In genomic region chr10:115586246-115587231, GRCm38 (mm10) we compare ENCODE assay signal across 8 mouse cellular contexts. TPM values are rescaled to one million over a fixed set of nuclear protein-coding genes. Genes with fewer than 3 reads are reported as not detected.
A peak's percentile ranks its signal among the peaks of the same experiment; 100 is the strongest.
DNase-seq lines count a peak whose midpoint lies in the region; ATAC-seq and TF ChIP-seq lines count a peak whose summit lies in the region.

No protein-coding gene starts in this region.

- H3K4me2 ChIP-seq in heart, embryonic 14.5 days (ENCODE audit: low read length) = peak overlapping the region; percentile 97
- H3K4me2 ChIP-seq in embryonic facial prominence, embryonic 12.5 days (replicated peaks) = peak overlapping the region; percentile 88
- peak overlapping the region; percentile 85 for H3K4me2 ChIP-seq in intestine, postnatal 0 days (replicated peaks; ENCODE audit: low read depth)

- peak overlapping the region; percentile 49 to 57 for H3K4me3 ChIP-seq in heart, embryonic 14.5 days (ENCODE audit: control insufficient read depth in 1 of 2, insufficient read depth in 1 of 2, low read depth in 1 of 2, low read length in 2 of 2)
- H3K4me3 ChIP-seq in embryonic facial prominence, embryonic 12.5 days = peak overlapping the region; percentile 54
- peak overlapping the region; percentile 51 for H3K4me3 ChIP-seq in intestine, postnatal 0 days (ENCODE audit: low read depth, low read length)

- intact Hi-C loops in heart, postnatal 14 days (cut with DNase I) = no loop called here

- no peaks in the 10 kb centered on the region for H3K36me3 ChIP-seq in heart, embryonic 14.5 days (ENCODE audit: control insufficient read depth, insufficient read depth, low read length)
- no peaks in the 10 kb centered on the region for H3K36me3 ChIP-seq in embryonic facial prominence, embryonic 12.5 days
- no peaks in the 10 kb centered on the region for H3K36me3 ChIP-seq in intestine, postnatal 0 days (ENCODE audit: control insufficient read depth, insufficient read depth)

- peaks cover 59% of the 10 kb centered on the region for H3K27me3 ChIP-seq in heart, embryonic 14.5 days (ENCODE audit: control insufficient read depth, insufficient read depth, low read length)
- peaks cover 51% of the 10 kb centered on the region for H3K27me3 ChIP-seq in embryonic facial prominence, embryonic 12.5 days
- H3K27me3 ChIP-seq in intestine, postnatal 0 days (replicated peaks; ENCODE audit: control insufficient read depth, insufficient read depth, low read length) = peaks cover 19% of the 10 kb centered on the region; the same call in 1 of the 2 replicates

- no peak for TF ChIP-seq CTCF in intestine, postnatal 0 days (IDR thresholded peaks at IDR 0.05; ENCODE audit: low read depth)

- H3K4me1 ChIP-seq in heart, embryonic 14.5 days (ENCODE audit: control insufficient read depth in 2 of 2, insufficient read depth in 2 of 2, low read length in 2 of 2) = peaks cover 6 to 21% of the 10 kb centered on the region in 2 experiments
- 0 out of 2 replicates have a peak, but pooled peaks cover 13% of the 10 kb centered on the region for H3K4me1 ChIP-seq in embryonic facial prominence, embryonic 12.5 days
- no peaks in the 10 kb centered on the region; the same call in 1 of the 2 replicates for H3K4me1 ChIP-seq in intestine, postnatal 0 days (replicated peaks; ENCODE audit: control insufficient read depth, insufficient read depth, low read length)

- peak overlapping the region; percentile 21; the same call in 1 of the 2 replicates for H3K9ac ChIP-seq in heart, embryonic 14.5 days (ENCODE audit: low read length)
- H3K9ac ChIP-seq in embryonic facial prominence, embryonic 12.5 days = peak overlapping the region; percentile 41
- H3K9ac ChIP-seq in intestine, postnatal 0 days (ENCODE audit: low read depth, low read length) = no peak overlapping the region

- peak; percentile 44; the same call in 1 of the 2 replicates for ATAC-seq in heart, embryonic 14.5 days (ENCODE audit: insufficient number of reproducible peaks, insufficient read depth, low FRiP score, low read depth)
- ATAC-seq in embryonic facial prominence, embryonic 12.5 days (ENCODE audit: insufficient number of reproducible peaks, insufficient read depth, low FRiP score, low TSS enrichment) = peak; percentile 67
- peak; percentile 69 for ATAC-seq in intestine, postnatal 0 days
- ATAC-seq in megakaryocyte-erythroid progenitor cell, adult 5-6 weeks (replicated peaks; ENCODE audit: low FRiP score, low TSS enrichment, poor library complexity, severe bottlenecking) = peak; percentile 63

- H3K27ac ChIP-seq in heart, embryonic 14.5 days (replicated peaks in 1 of 2; ENCODE audit: control insufficient read depth in 1 of 2, insufficient read depth in 1 of 2, low read depth in 2 of 2, low read length in 2 of 2) = no peak overlapping the region
- H3K27ac ChIP-seq in embryonic facial prominence, embryonic 12.5 days = peak overlapping the region; percentile 41; the same call in 1 of the 2 replicates
- H3K27ac ChIP-seq in intestine, postnatal 0 days (ENCODE audit: low read depth, low read length) = no peak overlapping the region

- H3K9me3 ChIP-seq in heart, embryonic 14.5 days (ENCODE audit: control insufficient read depth, low read length) = no peaks in the 10 kb centered on the region
- H3K9me3 ChIP-seq in embryonic facial prominence, embryonic 12.5 days = no peaks in the 10 kb centered on the region
- no peaks in the 10 kb centered on the region for H3K9me3 ChIP-seq in intestine, postnatal 0 days (ENCODE audit: control insufficient read depth)

- DNase-seq in heart, postnatal 14 days = no peak
- peak; percentile 58 for DNase-seq in ZHBTc4 (ENCODE audit: low read depth, low spot score)
- DNase-seq in layer of hippocampus, adult 11-12 months (ENCODE audit: low spot score) = no peak
- no peak for DNase-seq in right cerebral cortex, adult 18-20 months

- WGBS in heart, embryonic 14.5 days = under 1% methylated on average over 41 of the region's 41 CpGs
- under 1% methylated on average over 41 of the region's 41 CpGs for WGBS in embryonic facial prominence, embryonic 12.5 days
- WGBS in intestine, postnatal 0 days = 1% methylated on average over 41 of the region's 41 CpGs

RNA-seq across cellular contexts. Expression of gene Lgr5, which starts 1.0 kb away (rescaled TPM):
- 0.19 and 0.32 TPM in 2 replicates for polyA plus RNA-seq in heart, embryonic 14.5 days (2014; fragmentation: Nextera tagmentation; extraction: Ambion mirVana)
- under 1 TPM; 0.17 to 0.20 TPM for total RNA-seq in heart, postnatal 14 days (2021)
- 22.1 and 32.7 TPM in 2 replicates for polyA plus RNA-seq in embryonic facial prominence, embryonic 12.5 days (2016; fragmentation: Nextera tagmentation; extraction: Ambion mirVana)
- 2.3 and 2.5 TPM in 2 replicates for polyA plus RNA-seq in intestine, postnatal 0 days (2015; fragmentation: Nextera tagmentation; extraction: Ambion mirVana)
- total RNA-seq in megakaryocyte-erythroid progenitor cell, adult 5-6 weeks (2014; fragmentation: Nextera tagmentation) = 0.35 TPM in 1 of 2 replicates, not detected in the other
- total RNA-seq in megakaryocyte-erythroid progenitor cell, adult 5-6 weeks (2017) = not detected in 2 replicates

RNA-seq across cellular contexts. Expression of gene A930009A15Rik, which starts 16.8 kb away (rescaled TPM):
- polyA plus RNA-seq in heart, embryonic 14.5 days (2014; fragmentation: Nextera tagmentation; extraction: Ambion mirVana) = not detected in 2 replicates
- not detected for total RNA-seq in heart, postnatal 14 days (2021)
- polyA plus RNA-seq in embryonic facial prominence, embryonic 12.5 days (2016; fragmentation: Nextera tagmentation; extraction: Ambion mirVana) = 0.31 and 0.32 TPM in 2 replicates
- not detected in 2 replicates for polyA plus RNA-seq in intestine, postnatal 0 days (2015; fragmentation: Nextera tagmentation; extraction: Ambion mirVana)
- total RNA-seq in megakaryocyte-erythroid progenitor cell, adult 5-6 weeks (2014; fragmentation: Nextera tagmentation) = not detected in 2 replicates
- not detected in 2 replicates for total RNA-seq in megakaryocyte-erythroid progenitor cell, adult 5-6 weeks (2017)
